Mouse (Mus musculus): Measurements from ENCODE around the gene Hoxa11. TPM values are rescaled to one million over a fixed set of nuclear protein-coding genes. Genes with fewer than 3 reads are reported as not detected.

The Hoxa11 gene
- polyA plus RNA-seq, 1 experiment, result not detected

DNA sequence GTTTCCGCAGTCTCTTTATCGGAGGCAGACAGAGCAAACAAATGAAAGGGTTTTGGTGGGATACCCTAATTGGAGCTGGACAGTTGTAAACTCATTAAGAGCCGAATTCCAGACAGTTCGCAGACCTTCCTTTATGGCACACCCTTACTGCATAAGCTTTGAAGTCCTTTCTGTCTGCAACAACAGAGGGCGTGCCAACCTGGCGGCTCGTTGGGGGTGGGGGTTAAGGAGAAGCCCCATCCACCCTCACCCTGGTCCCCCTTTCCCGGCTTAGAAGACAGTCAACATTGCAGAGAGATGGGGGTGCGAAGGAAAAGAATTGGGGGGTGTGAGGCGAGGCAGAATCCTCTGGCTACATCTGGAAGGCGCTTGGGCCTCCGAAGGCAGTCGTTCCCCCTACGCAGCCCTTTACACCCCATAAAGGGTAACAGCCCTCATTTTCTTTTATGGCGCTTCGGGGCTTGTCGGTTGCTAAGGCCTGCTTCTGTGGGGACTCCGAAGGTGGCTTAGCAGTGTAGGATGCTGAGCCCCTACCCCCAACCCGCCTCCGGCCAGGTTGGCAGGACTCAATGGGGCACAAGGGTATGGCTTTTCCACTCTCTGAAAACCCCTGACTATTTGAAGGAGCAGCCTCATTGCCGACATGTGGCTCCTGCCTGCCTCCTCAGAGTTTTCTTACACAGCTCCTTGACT is 23.5 kb downstream of the Hoxa11 start:
- Histone ChIP-seq H3K4me3 (ENCODE audit: low read depth, low read length) (peak overlapping the region; percentile 69), H3K27ac (ENCODE audit: insufficient read depth, low read depth, low read length) (no peak overlapping the region), H3K4me1 (ENCODE audit: control insufficient read depth, insufficient read depth, insufficient read length, low read length) (peaks cover 11% of the 10 kb centered on the region), H3K36me3 (ENCODE audit: control insufficient read depth, insufficient read depth, low read length) (no peaks in the 10 kb centered on the region), H3K27me3 (ENCODE audit: control insufficient read depth, insufficient read depth, low read length) (peaks cover 87% of the 10 kb centered on the region)
- 21% methylated on average over 21 of the region's 21 CpGs for WGBS
- TF ChIP-seq POLR2A (IDR thresholded peaks at IDR 0.05; ENCODE audit: low read depth, low read length) (no peak), CTCF (IDR thresholded peaks at IDR 0.05; ENCODE audit: extremely low read depth, insufficient read length, insufficient replicate concordance, low read depth, low read length) (no peak)

DNA sequence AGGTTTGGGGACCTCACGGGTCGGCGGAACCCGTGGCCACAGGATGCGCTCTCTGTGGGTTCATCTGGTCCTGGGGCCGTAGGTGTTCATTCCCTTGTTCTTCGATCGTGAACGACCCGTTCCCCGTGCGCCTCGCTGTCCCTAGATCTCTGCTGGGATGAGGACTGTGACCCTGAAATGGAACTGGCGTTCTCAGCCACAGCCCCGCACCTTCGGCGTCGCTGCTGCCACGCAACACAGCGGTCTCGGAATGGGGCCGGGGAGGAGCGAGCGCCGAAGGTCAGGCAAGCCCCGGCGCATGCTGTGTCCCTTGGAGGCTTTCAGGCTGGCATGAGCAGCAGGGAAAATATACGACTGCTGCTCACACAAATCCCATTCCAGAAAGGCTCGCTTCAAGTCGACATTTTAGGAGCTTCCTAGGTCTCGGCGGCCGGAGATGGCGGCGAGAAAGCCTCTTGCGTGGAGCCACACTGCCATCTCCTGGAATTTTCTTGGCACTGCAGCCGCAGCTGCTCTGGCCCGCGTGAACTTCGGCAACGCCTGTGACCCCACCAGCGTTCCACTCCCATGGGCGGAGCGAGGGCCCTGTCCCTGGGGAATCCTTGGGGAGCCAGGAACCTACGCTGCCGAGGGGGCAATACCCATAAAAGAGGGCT is 24.1 kb downstream of the Hoxa11 start, which contains the start of gene Hoxa7:
Gene Hoxa7, minus strand, starts transcription at position 518 of the 656 bp plus-strand sequence.
- H3K27ac ChIP-seq (ENCODE audit: insufficient read depth, low read depth, low read length), result no peak within 1 kb of the TSS

DNA sequence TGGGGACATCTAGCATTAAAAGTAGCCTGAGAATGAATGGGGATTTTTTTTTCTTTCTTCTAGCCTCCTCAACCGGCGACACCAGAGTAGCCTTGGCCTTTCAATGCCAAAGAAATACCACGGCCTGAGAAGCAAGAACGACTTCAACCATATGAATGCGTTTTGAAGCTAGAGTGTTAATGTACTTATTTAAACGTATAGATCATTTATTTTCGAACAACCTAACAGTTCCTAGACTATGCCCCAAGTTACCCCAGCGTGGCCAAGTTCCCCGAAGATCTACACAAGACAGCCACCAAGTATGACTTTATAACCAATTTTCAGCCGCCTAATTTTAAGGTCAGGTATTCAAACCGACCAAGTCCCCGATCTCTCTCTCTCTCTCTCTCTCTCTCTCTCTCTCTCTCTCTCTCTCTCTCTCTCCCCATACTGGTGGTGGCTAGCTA is 24.7 kb downstream of the Hoxa11 start:
- H3K27me3 ChIP-seq (ENCODE audit: control insufficient read depth, insufficient read depth, low read length), result peaks cover 85% of the 10 kb centered on the region
- no peak for TF ChIP-seq POLR2A (IDR thresholded peaks at IDR 0.05; ENCODE audit: low read depth, low read length)
- TF ChIP-seq CTCF (IDR thresholded peaks at IDR 0.05; ENCODE audit: extremely low read depth, insufficient read length, insufficient replicate concordance, low read depth, low read length), result no peak
- WGBS, result 25% methylated on average over 12 of the region's 12 CpGs
- H3K4me3 ChIP-seq (ENCODE audit: low read depth, low read length), result peak overlapping the region; percentile 69
- H3K4me1 ChIP-seq (ENCODE audit: control insufficient read depth, insufficient read depth, insufficient read length, low read length), result peaks cover 9% of the 10 kb centered on the region
- H3K36me3 ChIP-seq (ENCODE audit: control insufficient read depth, insufficient read depth, low read length), result no peaks in the 10 kb centered on the region
- no peak overlapping the region for H3K27ac ChIP-seq (ENCODE audit: insufficient read depth, low read depth, low read length)

More for the DNA sequence above, 24.1 kb downstream of the Hoxa11 start, which contains the start of gene Hoxa7:
- Histone ChIP-seq H3K36me3 (ENCODE audit: control insufficient read depth, insufficient read depth, low read length) (no peaks in the 10 kb centered on the region), H3K4me3 (ENCODE audit: low read depth, low read length) (peak within 1 kb of the TSS; percentile 69), H3K27me3 (ENCODE audit: control insufficient read depth, insufficient read depth, low read length) (peaks cover 85% of the 10 kb centered on the region), H3K4me1 (ENCODE audit: control insufficient read depth, insufficient read depth, insufficient read length, low read length) (peaks cover 11% of the 10 kb centered on the region)
- TF ChIP-seq POLR2A (IDR thresholded peaks at IDR 0.05; ENCODE audit: low read depth, low read length) (no peak), CTCF (IDR thresholded peaks at IDR 0.05; ENCODE audit: extremely low read depth, insufficient read length, insufficient replicate concordance, low read depth, low read length) (peak; percentile 99)
- WGBS, result 2% methylated on average over 46 of the region's 46 CpGs

DNA sequence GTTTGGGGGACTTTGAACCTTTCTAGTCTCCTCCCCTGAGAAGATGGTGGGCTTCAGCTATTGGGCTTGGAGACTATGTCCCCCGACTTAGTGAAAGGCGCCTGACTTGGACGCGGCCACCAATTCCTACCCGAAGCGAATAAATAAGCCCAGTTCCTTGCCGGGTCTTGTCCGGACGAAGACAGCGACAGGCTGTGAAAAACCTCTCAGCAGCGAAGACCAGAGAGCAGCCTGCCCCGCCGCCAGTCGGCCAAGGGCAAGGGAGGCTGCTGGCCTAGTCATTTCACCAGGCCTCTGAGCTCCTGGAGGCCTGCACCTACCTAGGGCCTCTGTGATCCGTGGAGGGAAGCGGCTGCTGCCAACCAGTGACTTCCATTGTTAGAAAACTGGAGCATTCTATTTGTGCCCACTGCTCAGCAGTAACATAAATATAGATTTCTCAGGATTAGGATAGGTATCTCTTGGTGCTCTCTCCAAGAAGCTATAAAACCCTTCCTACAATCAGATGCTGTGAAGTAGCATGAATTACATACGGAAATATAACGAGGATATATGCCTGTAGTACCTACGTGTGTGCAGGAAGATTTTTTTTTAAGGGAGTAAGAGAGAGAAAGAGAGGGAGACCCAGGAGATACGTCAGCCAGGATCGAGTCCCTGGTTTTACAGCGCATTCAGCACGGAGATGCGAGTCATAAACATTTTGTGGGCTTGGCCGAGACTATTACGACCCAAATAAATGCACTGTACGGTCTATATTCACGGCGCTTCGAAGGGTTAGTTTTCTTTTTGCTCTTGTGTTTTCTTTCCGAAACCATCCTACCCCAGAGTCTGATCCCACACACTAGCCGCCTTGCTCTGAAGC is 25.4 kb downstream of the Hoxa11 start:
- 46% methylated on average over 32 of the region's 32 CpGs for WGBS
- no peak overlapping the region for H3K4me3 ChIP-seq (ENCODE audit: low read depth, low read length)
- peaks cover 7% of the 10 kb centered on the region for H3K4me1 ChIP-seq (ENCODE audit: control insufficient read depth, insufficient read depth, insufficient read length, low read length)
- no peaks in the 10 kb centered on the region for H3K36me3 ChIP-seq (ENCODE audit: control insufficient read depth, insufficient read depth, low read length)
- no peak overlapping the region for H3K27ac ChIP-seq (ENCODE audit: insufficient read depth, low read depth, low read length)
- H3K27me3 ChIP-seq (ENCODE audit: control insufficient read depth, insufficient read depth, low read length), result peaks cover 84% of the 10 kb centered on the region
- TF ChIP-seq POLR2A (IDR thresholded peaks at IDR 0.05; ENCODE audit: low read depth, low read length), result no peak
- no peak for TF ChIP-seq CTCF (IDR thresholded peaks at IDR 0.05; ENCODE audit: extremely low read depth, insufficient read length, insufficient replicate concordance, low read depth, low read length)

DNA sequence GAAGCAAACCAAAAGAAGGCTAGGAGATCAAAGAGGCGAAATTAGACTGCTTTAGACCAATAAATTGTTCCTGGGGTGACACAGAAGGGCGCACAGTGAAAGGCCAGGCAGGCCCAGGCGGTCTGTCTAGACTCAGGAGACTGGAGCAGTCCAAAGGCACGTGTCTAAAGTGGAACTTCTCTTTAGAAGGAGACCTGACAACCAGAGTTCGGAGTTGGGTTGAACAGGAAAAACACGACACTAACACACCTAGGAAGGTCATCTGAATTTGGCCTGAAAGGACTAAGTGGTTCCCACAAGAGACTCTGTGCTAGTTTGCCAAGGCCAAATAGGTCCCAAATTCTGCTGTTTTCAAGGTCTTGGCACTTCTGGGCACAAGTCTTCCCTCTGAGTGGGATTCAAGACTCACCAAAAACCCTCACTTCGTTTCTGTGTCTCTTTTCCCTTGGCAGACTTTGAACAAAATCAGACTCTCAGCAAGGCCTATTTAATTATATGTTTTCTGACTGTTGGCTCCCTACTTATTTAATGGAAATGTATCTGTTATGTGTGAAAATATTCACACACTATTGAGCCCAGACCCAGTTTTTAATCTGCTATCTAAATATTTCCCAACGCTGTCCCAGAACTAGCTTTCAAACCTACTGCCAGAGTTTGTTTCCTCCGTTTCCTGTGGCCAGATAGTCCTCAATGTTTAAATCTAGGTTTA is 26.2 kb downstream of the Hoxa11 start:
- H3K4me3 ChIP-seq (ENCODE audit: low read depth, low read length), result no peak overlapping the region
- no peak overlapping the region for H3K27ac ChIP-seq (ENCODE audit: insufficient read depth, low read depth, low read length)
- 58% methylated on average over 9 of the region's 9 CpGs for WGBS

DNA sequence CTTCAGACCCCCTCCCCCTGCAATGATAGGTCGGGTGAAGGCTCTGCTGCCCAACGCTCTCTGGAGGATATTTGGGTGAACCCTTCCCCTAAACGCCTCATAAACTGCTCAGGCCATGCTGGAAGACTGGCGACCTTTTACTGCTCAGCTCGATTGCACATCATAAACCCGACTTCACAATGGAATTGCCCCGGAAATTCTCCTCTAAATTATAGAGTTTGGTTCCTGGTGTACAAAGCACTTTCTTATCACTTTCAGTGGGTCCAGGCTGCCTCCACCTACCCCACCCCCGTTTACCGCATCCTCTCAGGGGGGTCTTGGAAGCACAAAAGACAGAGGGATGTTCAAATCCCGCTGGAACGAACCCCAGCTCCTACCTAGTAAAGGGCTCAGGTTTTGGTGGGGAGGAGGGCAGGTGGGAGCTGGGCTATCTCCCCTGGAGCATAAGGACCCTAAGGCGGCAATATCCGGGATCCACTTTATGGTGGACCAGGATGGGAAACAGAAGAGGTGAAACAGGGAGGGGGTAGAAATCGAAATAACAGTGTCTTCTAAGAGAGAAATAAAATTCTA is 26.9 kb downstream of the Hoxa11 start:
- Histone ChIP-seq H3K27me3 (ENCODE audit: control insufficient read depth, insufficient read depth, low read length) (peaks cover 82% of the 10 kb centered on the region), H3K27ac (ENCODE audit: insufficient read depth, low read depth, low read length) (no peak overlapping the region), H3K4me1 (ENCODE audit: control insufficient read depth, insufficient read depth, insufficient read length, low read length) (peaks cover 8% of the 10 kb centered on the region), H3K36me3 (ENCODE audit: control insufficient read depth, insufficient read depth, low read length) (no peaks in the 10 kb centered on the region), H3K4me3 (ENCODE audit: low read depth, low read length) (no peak overlapping the region)
- TF ChIP-seq CTCF (IDR thresholded peaks at IDR 0.05; ENCODE audit: extremely low read depth, insufficient read length, insufficient replicate concordance, low read depth, low read length), result no peak
- no peak for TF ChIP-seq POLR2A (IDR thresholded peaks at IDR 0.05; ENCODE audit: low read depth, low read length)
- WGBS, result 27% methylated on average over 14 of the region's 14 CpGs

More for the DNA sequence above, 26.2 kb downstream of the Hoxa11 start:
- peaks cover 7% of the 10 kb centered on the region for H3K4me1 ChIP-seq (ENCODE audit: control insufficient read depth, insufficient read depth, insufficient read length, low read length)
- H3K27me3 ChIP-seq (ENCODE audit: control insufficient read depth, insufficient read depth, low read length), result peaks cover 84% of the 10 kb centered on the region
- TF ChIP-seq CTCF (IDR thresholded peaks at IDR 0.05; ENCODE audit: extremely low read depth, insufficient read length, insufficient replicate concordance, low read depth, low read length) (no peak), POLR2A (IDR thresholded peaks at IDR 0.05; ENCODE audit: low read depth, low read length) (no peak)
- H3K36me3 ChIP-seq (ENCODE audit: control insufficient read depth, insufficient read depth, low read length), result no peaks in the 10 kb centered on the region
